Mouse (Mus musculus): ENCODE data around the gene Rasa3. TPM values are rescaled to one million over a fixed set of nuclear protein-coding genes. Genes with fewer than 3 reads are reported as not detected.

The Rasa3 gene
- polyA plus RNA-seq, 1 experiment from 2014 or later = 28.6 TPM

DNA sequence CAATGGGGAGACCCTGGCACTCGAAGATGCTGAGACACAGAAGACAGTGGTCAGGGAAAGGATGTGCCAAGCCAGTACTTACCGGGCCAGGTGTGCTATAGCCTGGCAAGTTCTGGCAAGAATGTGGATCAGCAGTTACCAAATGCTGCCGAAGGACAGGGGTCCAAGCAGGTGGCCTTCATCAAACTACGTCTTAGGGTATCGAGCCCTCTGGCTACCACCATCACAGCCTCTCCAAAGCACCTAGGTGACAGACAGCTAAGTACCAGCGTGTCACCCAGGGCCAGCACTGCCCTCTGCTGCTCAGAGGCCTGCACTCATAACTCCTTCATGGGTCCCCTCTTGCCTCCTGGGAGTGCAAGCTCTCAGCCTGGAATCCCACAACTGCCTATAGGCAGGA is 81.5 kb downstream of the Rasa3 start:
- H3K4me3 ChIP-seq (ENCODE audit: low read depth, low read length) = no peak overlapping the region
- ATAC-seq (replicated peaks; ENCODE audit: low FRiP score) (no peak), DNase-seq (ENCODE audit: low spot score) (no peak)
- H3K36me3 ChIP-seq (ENCODE audit: control insufficient read depth, insufficient read depth, low read length) = no peaks in the 10 kb centered on the region
- no peaks in the 10 kb centered on the region for H3K27me3 ChIP-seq (ENCODE audit: control insufficient read depth, insufficient read depth, low read length)
- H3K9ac ChIP-seq (ENCODE audit: low read length) = no peak overlapping the region
- no peak overlapping the region for H3K27ac ChIP-seq (ENCODE audit: low read depth, low read length)
- H3K4me2 ChIP-seq (ENCODE audit: low read depth, low read length, severe bottlenecking) = no peak overlapping the region
- H3K4me1 ChIP-seq (replicated peaks; ENCODE audit: control insufficient read depth, insufficient read depth, low read length) = no peaks in the 10 kb centered on the region
- H3K9me3 ChIP-seq (ENCODE audit: control insufficient read depth, low read length) = no peaks in the 10 kb centered on the region
- 91% methylated on average over 6 of the region's 6 CpGs for WGBS

GRCm38 (mm10) chr8:13594884-13595323 is 82.5 kb downstream of the Rasa3 start:
- Histone ChIP-seq H3K9ac (ENCODE audit: low read length) (no peak overlapping the region), H3K4me1 (replicated peaks; ENCODE audit: control insufficient read depth, insufficient read depth, low read length) (no peaks in the 10 kb centered on the region), H3K36me3 (ENCODE audit: control insufficient read depth, insufficient read depth, low read length) (no peaks in the 10 kb centered on the region), H3K27me3 (ENCODE audit: control insufficient read depth, insufficient read depth, low read length) (no peaks in the 10 kb centered on the region), H3K27ac (ENCODE audit: low read depth, low read length) (no peak overlapping the region), H3K4me3 (ENCODE audit: low read depth, low read length) (no peak overlapping the region), H3K4me2 (ENCODE audit: low read depth, low read length, severe bottlenecking) (no peak overlapping the region), H3K9me3 (ENCODE audit: control insufficient read depth, low read length) (no peaks in the 10 kb centered on the region)
- no peak for ATAC-seq (replicated peaks; ENCODE audit: low FRiP score)
- WGBS = 88% methylated on average over 11 of the region's 11 CpGs
- DNase-seq (ENCODE audit: low spot score) = no peak

GRCm38 (mm10) chr8:13593340-13593739 is 84.1 kb downstream of the Rasa3 start:
- Histone ChIP-seq H3K27me3 (ENCODE audit: control insufficient read depth, insufficient read depth, low read length) (no peaks in the 10 kb centered on the region), H3K9me3 (ENCODE audit: control insufficient read depth, low read length) (no peaks in the 10 kb centered on the region), H3K27ac (ENCODE audit: low read depth, low read length) (no peak overlapping the region), H3K36me3 (ENCODE audit: control insufficient read depth, insufficient read depth, low read length) (no peaks in the 10 kb centered on the region), H3K9ac (ENCODE audit: low read length) (no peak overlapping the region), H3K4me3 (ENCODE audit: low read depth, low read length) (no peak overlapping the region), H3K4me2 (ENCODE audit: low read depth, low read length, severe bottlenecking) (no peak overlapping the region), H3K4me1 (replicated peaks; ENCODE audit: control insufficient read depth, insufficient read depth, low read length) (no peaks in the 10 kb centered on the region)
- ATAC-seq (replicated peaks; ENCODE audit: low FRiP score) (no peak), DNase-seq (ENCODE audit: low spot score) (no peak)
- 86% methylated on average over 8 of the region's 8 CpGs for WGBS

DNA sequence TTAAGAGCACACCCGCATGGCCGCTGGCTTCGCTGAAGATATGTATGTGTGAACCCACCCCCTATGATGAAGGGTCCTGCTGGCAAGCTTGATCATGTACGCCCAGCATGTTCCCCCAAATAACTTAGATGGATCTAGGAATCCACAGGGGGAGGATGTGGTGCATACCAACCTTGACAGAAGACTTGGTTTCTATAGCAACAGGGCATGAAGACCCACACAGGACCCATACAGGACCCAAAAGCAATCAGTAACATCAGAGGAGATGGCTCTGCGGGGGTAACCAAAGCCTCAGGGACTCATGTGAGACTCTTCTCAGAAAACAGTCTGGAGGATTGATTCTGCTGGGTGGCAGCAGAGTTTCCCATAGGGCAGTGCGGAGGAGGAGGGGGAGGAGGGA is 86.2 kb downstream of the Rasa3 start:
- DNase-seq (ENCODE audit: low spot score) = no peak
- H3K4me2 ChIP-seq (ENCODE audit: low read depth, low read length, severe bottlenecking) = no peak overlapping the region
- H3K9me3 ChIP-seq (ENCODE audit: control insufficient read depth, low read length) = no peaks in the 10 kb centered on the region
- no peak overlapping the region for H3K9ac ChIP-seq (ENCODE audit: low read length)
- no peaks in the 10 kb centered on the region for H3K27me3 ChIP-seq (ENCODE audit: control insufficient read depth, insufficient read depth, low read length)
- ATAC-seq (replicated peaks; ENCODE audit: low FRiP score) = no peak
- H3K36me3 ChIP-seq (ENCODE audit: control insufficient read depth, insufficient read depth, low read length) = no peaks in the 10 kb centered on the region
- no peaks in the 10 kb centered on the region for H3K4me1 ChIP-seq (replicated peaks; ENCODE audit: control insufficient read depth, insufficient read depth, low read length)
- no peak overlapping the region for H3K4me3 ChIP-seq (ENCODE audit: low read depth, low read length)
- no peak overlapping the region for H3K27ac ChIP-seq (ENCODE audit: low read depth, low read length)
- 90% methylated on average over 6 of the region's 6 CpGs for WGBS

- Histone ChIP-seq H3K36me3 (ENCODE audit: control insufficient read depth, insufficient read depth, low read length) (no peaks in the 10 kb centered on the region), H3K4me2 (ENCODE audit: low read depth, low read length, severe bottlenecking) (no peak overlapping the region), H3K27me3 (ENCODE audit: control insufficient read depth, insufficient read depth, low read length) (no peaks in the 10 kb centered on the region), H3K9me3 (ENCODE audit: control insufficient read depth, low read length) (no peaks in the 10 kb centered on the region), H3K4me3 (ENCODE audit: low read depth, low read length) (no peak overlapping the region), H3K9ac (ENCODE audit: low read length) (no peak overlapping the region), H3K4me1 (replicated peaks; ENCODE audit: control insufficient read depth, insufficient read depth, low read length) (no peaks in the 10 kb centered on the region), H3K27ac (ENCODE audit: low read depth, low read length) (no peak overlapping the region)
- WGBS = 85% methylated on average over 6 of the region's 6 CpGs
- DNase-seq (ENCODE audit: low spot score) (no peak), ATAC-seq (replicated peaks; ENCODE audit: low FRiP score) (no peak)
Observed at GRCm38 (mm10) chr8:13589071-13589470, 88.3 kb downstream of the Rasa3 start.

- H3K36me3 ChIP-seq (ENCODE audit: control insufficient read depth, insufficient read depth, low read length) = 0 out of 2 replicates have a peak, but pooled peaks cover 4% of the 10 kb centered on the region
- no peak for ATAC-seq (replicated peaks; ENCODE audit: low FRiP score)
- no peak overlapping the region for H3K4me3 ChIP-seq (ENCODE audit: low read depth, low read length)
- no peak overlapping the region for H3K9ac ChIP-seq (ENCODE audit: low read length)
- 82% methylated on average over 8 of the region's 8 CpGs for WGBS
- no peak overlapping the region for H3K4me2 ChIP-seq (ENCODE audit: low read depth, low read length, severe bottlenecking)
- no peaks in the 10 kb centered on the region for H3K4me1 ChIP-seq (replicated peaks; ENCODE audit: control insufficient read depth, insufficient read depth, low read length)
- DNase-seq (ENCODE audit: low spot score) = no peak
- H3K27me3 ChIP-seq (ENCODE audit: control insufficient read depth, insufficient read depth, low read length) = no peaks in the 10 kb centered on the region
- no peaks in the 10 kb centered on the region for H3K9me3 ChIP-seq (ENCODE audit: control insufficient read depth, low read length)
- no peak overlapping the region for H3K27ac ChIP-seq (ENCODE audit: low read depth, low read length)
Observed at GRCm38 (mm10) chr8:13584652-13585051, 92.8 kb downstream of the Rasa3 start.

- no peak for ATAC-seq (replicated peaks; ENCODE audit: low FRiP score)
- Histone ChIP-seq H3K4me3 (ENCODE audit: low read depth, low read length) (no peak overlapping the region), H3K9me3 (ENCODE audit: control insufficient read depth, low read length) (no peaks in the 10 kb centered on the region), H3K9ac (ENCODE audit: low read length) (no peak overlapping the region), H3K4me2 (ENCODE audit: low read depth, low read length, severe bottlenecking) (no peak overlapping the region), H3K4me1 (replicated peaks; ENCODE audit: control insufficient read depth, insufficient read depth, low read length) (no peaks in the 10 kb centered on the region), H3K27me3 (ENCODE audit: control insufficient read depth, insufficient read depth, low read length) (no peaks in the 10 kb centered on the region), H3K36me3 (ENCODE audit: control insufficient read depth, insufficient read depth, low read length) (no peaks in the 10 kb centered on the region; the same call in 1 of the 2 replicates), H3K27ac (ENCODE audit: low read depth, low read length) (no peak overlapping the region)
- DNase-seq (ENCODE audit: low spot score) = no peak
- WGBS = 92% methylated on average over 6 of the region's 6 CpGs
Observed at GRCm38 (mm10) chr8:13577869-13578268, 99.5 kb downstream of the Rasa3 start.

DNA sequence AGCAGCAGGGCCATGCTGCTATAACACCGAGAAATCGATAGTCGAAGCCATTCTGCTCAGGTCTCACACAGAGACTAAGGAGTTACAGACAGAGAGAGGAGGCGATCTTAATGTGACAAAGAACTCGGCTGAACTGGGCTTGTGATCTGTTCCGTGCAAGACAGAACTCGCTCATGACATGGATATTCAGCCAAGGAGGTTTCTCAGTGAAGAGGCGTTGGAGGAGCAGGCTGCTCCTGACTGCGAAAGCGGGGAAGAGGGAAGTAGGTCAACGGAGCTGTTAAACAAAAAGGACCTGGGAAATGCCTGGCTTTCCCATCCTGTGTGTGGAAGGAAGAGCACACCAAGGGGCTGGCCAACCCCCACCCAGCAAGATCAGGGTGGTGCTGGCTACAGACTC is 105.4 kb downstream of the Rasa3 start:
- no peaks in the 10 kb centered on the region for H3K4me1 ChIP-seq (replicated peaks; ENCODE audit: control insufficient read depth, insufficient read depth, low read length)
- H3K27me3 ChIP-seq (ENCODE audit: control insufficient read depth, insufficient read depth, low read length) = no peaks in the 10 kb centered on the region
- no peak overlapping the region for H3K4me2 ChIP-seq (ENCODE audit: low read depth, low read length, severe bottlenecking)
- 96% methylated on average over 11 of the region's 11 CpGs for WGBS
- H3K27ac ChIP-seq (ENCODE audit: low read depth, low read length) = no peak overlapping the region
- no peak overlapping the region for H3K4me3 ChIP-seq (ENCODE audit: low read depth, low read length)
- H3K9me3 ChIP-seq (ENCODE audit: control insufficient read depth, low read length) = no peaks in the 10 kb centered on the region
- H3K9ac ChIP-seq (ENCODE audit: low read length) = no peak overlapping the region
- ATAC-seq (replicated peaks; ENCODE audit: low FRiP score) (no peak), DNase-seq (ENCODE audit: low spot score) (no peak)
- H3K36me3 ChIP-seq (ENCODE audit: control insufficient read depth, insufficient read depth, low read length) = no peaks in the 10 kb centered on the region; the same call in 1 of the 2 replicates

DNA sequence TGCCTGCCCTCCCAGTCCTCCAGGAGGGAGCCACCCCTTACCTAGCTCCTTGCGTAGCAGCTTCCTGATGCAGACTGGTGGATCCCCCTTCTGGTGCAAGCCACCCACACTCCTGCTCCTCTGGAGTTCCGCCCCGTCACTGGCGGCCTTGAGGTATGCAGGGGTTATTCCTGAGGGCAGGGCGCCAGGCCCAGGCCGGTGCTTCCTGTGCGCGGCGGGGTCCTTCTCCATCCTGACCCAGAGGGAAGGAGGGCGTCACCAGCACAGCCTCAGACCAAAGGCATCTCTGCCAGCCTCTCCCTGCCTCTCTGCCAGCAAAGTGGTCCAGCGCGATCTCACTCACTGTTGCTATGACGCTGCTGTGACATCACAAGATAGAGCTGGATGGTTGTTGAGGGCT is 115.3 kb downstream of the Rasa3 start, which contains the start of gene 1700029H14Rik:
Gene 1700029H14Rik, minus strand, starts transcription at position 344 of the 400 bp plus-strand sequence.
- H3K27ac ChIP-seq (ENCODE audit: low read depth, low read length) = no peak within 1 kb of the TSS
- H3K36me3 ChIP-seq (ENCODE audit: control insufficient read depth, insufficient read depth, low read length) = no peaks in the 10 kb centered on the region
- no peak within 1 kb of the TSS for H3K4me2 ChIP-seq (ENCODE audit: low read depth, low read length, severe bottlenecking)
- 39% methylated on average over 13 of the region's 13 CpGs for WGBS
- no peak for ATAC-seq (replicated peaks; ENCODE audit: low FRiP score)
- no peak within 1 kb of the TSS for H3K9ac ChIP-seq (ENCODE audit: low read length)
- H3K9me3 ChIP-seq (ENCODE audit: control insufficient read depth, low read length) = no peaks in the 10 kb centered on the region
- H3K4me3 ChIP-seq (ENCODE audit: low read depth, low read length) = no peak within 1 kb of the TSS
- no peaks in the 10 kb centered on the region for H3K4me1 ChIP-seq (replicated peaks; ENCODE audit: control insufficient read depth, insufficient read depth, low read length)
- no peaks in the 10 kb centered on the region for H3K27me3 ChIP-seq (ENCODE audit: control insufficient read depth, insufficient read depth, low read length)
- no peak for DNase-seq (ENCODE audit: low spot score)

Measured in forebrain, embryonic 11.5 days (tissue).